Mouse (Mus musculus): ENCODE results near the gene Gm30191. TPM values are rescaled to one million over a fixed set of nuclear protein-coding genes. Genes with fewer than 3 reads are reported as not detected.
"Not testable (repeated sequence)": the region's sequence is repeated elsewhere in the genome, so short reads cannot be mapped to it uniquely, and the experiment has no call there.

The Gm30191 gene
- polyA plus RNA-seq, 1 experiment from 2014 or later: 0.83 TPM

DNA sequence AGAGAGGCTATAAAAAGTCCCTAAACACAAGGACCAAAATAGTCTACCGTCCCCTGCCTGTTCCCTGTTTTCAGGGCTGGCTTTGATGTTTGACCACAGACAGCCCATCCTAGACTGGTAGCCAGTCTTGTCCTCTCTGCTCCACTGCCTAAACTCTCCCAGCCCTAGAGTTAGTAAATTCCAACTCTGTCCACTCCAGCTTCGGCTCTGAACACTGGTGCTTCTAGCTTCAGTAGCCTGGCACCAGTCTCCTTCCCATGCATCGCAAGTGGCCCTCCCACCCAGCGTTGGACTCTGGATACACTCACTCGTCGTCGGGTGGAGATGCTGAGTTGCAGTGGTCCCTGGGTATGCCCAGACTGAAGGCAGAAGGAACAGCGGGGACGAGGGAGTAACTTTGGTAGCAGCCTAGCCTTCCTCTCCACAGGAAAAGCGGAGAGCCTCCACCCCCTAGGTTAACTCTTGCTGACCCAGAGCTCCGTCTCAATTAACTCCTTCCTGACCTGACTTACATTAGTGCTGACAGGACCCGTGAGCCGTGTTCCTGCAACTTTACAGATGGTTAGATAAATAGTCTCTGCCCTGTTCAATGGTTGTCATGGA is 7.1 kb downstream of the Gm30191 start, which contains the start of gene Grrp1:
Gene Grrp1 (minus strand): TSS at position 385 of the 603 bp plus-strand sequence.
- Histone ChIP-seq H3K9me3 (no peaks in the 10 kb centered on the region), H3K27me3 (peaks cover 36% of the 10 kb centered on the region), H3K9ac (0 out of 2 replicates have a peak within 1 kb of the TSS, but pooled peaks have one; percentile 3), H3K4me2 (peak within 1 kb of the TSS; percentile 89), H3K4me1 (replicated peaks) (peaks cover 50% of the 10 kb centered on the region), H3K36me3 (no peaks in the 10 kb centered on the region), H3K27ac (replicated peaks) (peak within 1 kb of the TSS; percentile 36; the same call in 1 of the 2 replicates), H3K4me3 (peak within 1 kb of the TSS; percentile 56)
- WGBS: 2% methylated on average over 13 of the region's 13 CpGs
- ATAC-seq (ENCODE audit: low FRiP score, low read depth): no peak

DNA sequence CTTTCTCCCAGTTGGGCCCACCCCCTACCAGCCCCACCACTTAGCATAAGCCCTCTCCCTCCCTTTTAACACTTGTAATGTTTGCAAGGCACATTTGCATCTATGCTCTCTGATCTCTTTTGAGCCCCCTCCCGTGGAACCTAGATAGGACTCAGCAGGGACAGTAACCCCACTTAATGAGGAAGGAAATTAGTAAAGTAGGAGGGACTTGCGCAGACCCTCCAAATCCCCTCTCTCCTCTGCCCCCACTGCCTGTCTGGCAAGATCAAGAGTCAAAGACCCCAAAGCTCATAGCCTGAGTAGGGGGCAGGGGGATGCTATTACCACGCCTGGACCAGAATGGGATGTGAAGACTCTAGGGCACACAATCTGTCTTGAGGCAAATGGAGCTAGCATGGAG is 8.1 kb downstream of the Gm30191 start:
- H3K27ac ChIP-seq (replicated peaks): no peak overlapping the region
- H3K9me3 ChIP-seq: no peaks in the 10 kb centered on the region
- no peak for ATAC-seq (ENCODE audit: low FRiP score, low read depth)
- WGBS: 23% methylated on average over 3 of the region's 3 CpGs
- peaks cover 36% of the 10 kb centered on the region for H3K27me3 ChIP-seq
- no peak overlapping the region for H3K4me2 ChIP-seq
- no peaks in the 10 kb centered on the region for H3K36me3 ChIP-seq
- no peak overlapping the region for H3K4me3 ChIP-seq
- H3K9ac ChIP-seq: no peak overlapping the region
- peaks cover 40% of the 10 kb centered on the region for H3K4me1 ChIP-seq (replicated peaks)

GRCm38 (mm10) chr4:134255854-134256253 is 9.1 kb downstream of the Gm30191 start:
- ATAC-seq (ENCODE audit: low FRiP score, low read depth): no peak
- H3K36me3 ChIP-seq: no peaks in the 10 kb centered on the region
- peaks cover 36% of the 10 kb centered on the region for H3K27me3 ChIP-seq
- H3K4me2 ChIP-seq: no peak overlapping the region
- 0 out of 2 replicates have a peak overlapping the region, but pooled peaks have one; percentile 19 for H3K27ac ChIP-seq (replicated peaks)
- WGBS: 19% methylated on average over 4 of the region's 4 CpGs
- H3K9me3 ChIP-seq: no peaks in the 10 kb centered on the region
- H3K4me1 ChIP-seq (replicated peaks): peaks cover 30% of the 10 kb centered on the region
- no peak overlapping the region for H3K9ac ChIP-seq
- H3K4me3 ChIP-seq: no peak overlapping the region

- Histone ChIP-seq H3K9ac (no peak overlapping the region), H3K27ac (replicated peaks) (peak overlapping the region; percentile 19; the same call in 1 of the 2 replicates), H3K4me3 (no peak overlapping the region), H3K27me3 (peaks cover 36% of the 10 kb centered on the region), H3K36me3 (no peaks in the 10 kb centered on the region), H3K9me3 (no peaks in the 10 kb centered on the region), H3K4me1 (replicated peaks) (peaks cover 23% of the 10 kb centered on the region), H3K4me2 (no peak overlapping the region)
- WGBS: 7% methylated on average over 19 of the region's 19 CpGs
- ATAC-seq (ENCODE audit: low FRiP score, low read depth): no peak
Measured at GRCm38 (mm10) chr4:134256407-134257197, 9.9 kb downstream of the Gm30191 start.

- WGBS: 11% methylated on average over 11 of the region's 11 CpGs
- peaks cover 30% of the 10 kb centered on the region for H3K27me3 ChIP-seq
- H3K27ac ChIP-seq (replicated peaks): no peak overlapping the region
- H3K4me1 ChIP-seq (replicated peaks): peaks cover 15% of the 10 kb centered on the region
- H3K4me3 ChIP-seq: no peak overlapping the region
- no peaks in the 10 kb centered on the region for H3K36me3 ChIP-seq
- H3K4me2 ChIP-seq: no peak overlapping the region
- H3K9me3 ChIP-seq: no peaks in the 10 kb centered on the region
- no peak overlapping the region for H3K9ac ChIP-seq
- no peak for ATAC-seq (ENCODE audit: low FRiP score, low read depth)
Measured at GRCm38 (mm10) chr4:134257198-134258009, 10.7 kb downstream of the Gm30191 start.

DNA sequence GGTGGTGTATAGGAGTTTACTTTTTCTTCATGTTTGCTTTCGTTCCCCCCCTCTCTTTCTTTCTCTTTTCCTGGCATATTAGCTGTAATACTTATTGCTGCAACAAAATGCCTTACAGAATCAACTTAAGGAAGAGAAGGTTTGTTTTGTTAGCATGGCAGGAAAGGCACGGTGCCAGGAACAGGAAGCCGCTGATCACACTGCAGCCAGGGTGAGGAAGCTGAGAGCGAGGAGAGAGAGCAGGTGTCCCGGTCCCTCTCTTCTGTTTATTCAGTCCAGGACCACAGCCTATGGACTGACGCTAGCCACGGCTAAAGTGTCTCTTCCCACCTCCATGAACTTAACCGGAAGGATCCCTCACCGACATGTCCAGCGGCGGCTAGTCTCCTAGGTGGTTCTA is 11.6 kb downstream of the Gm30191 start:
- no peak for ATAC-seq (ENCODE audit: low FRiP score, low read depth)
- WGBS: 71% methylated on average over 11 of the region's 11 CpGs
- H3K4me1 ChIP-seq (replicated peaks): peaks cover 10% of the 10 kb centered on the region
- H3K9ac ChIP-seq: no peak overlapping the region
- H3K4me2 ChIP-seq: no peak overlapping the region
- H3K27me3 ChIP-seq: peaks cover 23% of the 10 kb centered on the region
- no peaks in the 10 kb centered on the region for H3K9me3 ChIP-seq
- no peaks in the 10 kb centered on the region for H3K36me3 ChIP-seq
- no peak overlapping the region for H3K27ac ChIP-seq (replicated peaks)
- H3K4me3 ChIP-seq: no peak overlapping the region

DNA sequence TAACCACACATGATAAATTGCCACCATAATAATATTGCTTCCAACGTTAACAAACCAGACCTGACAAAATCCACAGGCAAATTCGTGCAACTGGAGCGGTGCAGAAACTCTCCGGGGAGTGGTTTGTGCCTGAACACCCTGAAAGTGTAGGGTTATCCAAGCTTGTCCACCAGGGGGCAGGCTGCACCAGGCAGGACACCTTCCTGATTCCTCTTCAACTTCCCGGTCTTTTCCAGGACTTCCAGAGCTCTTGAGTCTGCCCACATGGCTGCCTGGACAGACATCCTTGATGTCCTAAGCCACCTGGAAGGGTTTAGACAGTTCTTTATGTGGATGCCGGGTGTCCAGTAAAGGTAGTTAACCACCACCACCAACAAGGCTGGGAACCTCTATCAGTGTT is 16.5 kb downstream of the Gm30191 start:
- Histone ChIP-seq H3K9me3 (no peaks in the 10 kb centered on the region), H3K9ac (no peak overlapping the region), H3K4me3 (no peak overlapping the region), H3K4me2 (no peak overlapping the region), H3K36me3 (no peaks in the 10 kb centered on the region), H3K27ac (replicated peaks) (no peak overlapping the region), H3K27me3 (no peaks in the 10 kb centered on the region), H3K4me1 (replicated peaks) (no peaks in the 10 kb centered on the region)
- ATAC-seq (ENCODE audit: low FRiP score, low read depth): no peak
- WGBS: 36% methylated on average over 6 of the region's 6 CpGs

GRCm38 (mm10) chr4:134265860-134266585 is 19.3 kb downstream of the Gm30191 start:
- Histone ChIP-seq H3K9me3 (no peaks in the 10 kb centered on the region), H3K27me3 (no peaks in the 10 kb centered on the region), H3K27ac (replicated peaks) (no peak overlapping the region), H3K9ac (no peak overlapping the region), H3K36me3 (no peaks in the 10 kb centered on the region), H3K4me2 (no peak overlapping the region), H3K4me3 (no peak overlapping the region), H3K4me1 (replicated peaks) (no peaks in the 10 kb centered on the region)
- no peak for ATAC-seq (ENCODE audit: low FRiP score, low read depth)
- 67% methylated on average over 9 of the region's 9 CpGs for WGBS

- 87% methylated on average over 19 of the region's 19 CpGs for WGBS
- H3K9me3 ChIP-seq: no peaks in the 10 kb centered on the region
Measured at GRCm38 (mm10) chr4:134268102-134268655, 21.4 kb downstream of the Gm30191 start.

DNA sequence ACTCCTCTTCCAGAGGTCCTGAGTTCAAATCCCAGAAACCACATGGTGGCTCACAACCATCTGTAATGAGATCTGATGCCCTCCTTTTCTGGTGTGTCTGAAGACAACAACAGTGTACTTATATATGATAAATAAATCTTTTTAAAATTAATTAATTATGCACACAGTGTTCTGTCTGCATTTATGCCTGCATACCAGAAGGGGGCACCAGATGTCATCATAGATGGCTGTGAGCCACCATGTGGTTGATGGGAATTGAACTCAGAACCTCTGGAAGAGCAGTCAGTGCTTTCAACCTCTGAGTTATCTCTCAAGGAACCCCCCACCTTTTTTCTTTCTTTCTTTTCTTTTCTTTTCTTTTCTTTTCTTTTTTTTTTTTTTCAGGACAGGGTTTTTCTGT is 22.9 kb downstream of the Gm30191 start:
- H3K4me2 ChIP-seq; H3K4me1 ChIP-seq (replicated peaks); ATAC-seq (ENCODE audit: low FRiP score, low read depth); H3K36me3 ChIP-seq; H3K4me3 ChIP-seq; H3K27ac ChIP-seq (replicated peaks); H3K27me3 ChIP-seq; H3K9me3 ChIP-seq; H3K9ac ChIP-seq: not testable (repeated sequence)

More at GRCm38 (mm10) chr4:134268102-134268655, 21.4 kb downstream of the Gm30191 start:
- no peak overlapping the region for H3K9ac ChIP-seq
- H3K4me1 ChIP-seq (replicated peaks): no peaks in the 10 kb centered on the region
- no peak overlapping the region for H3K4me2 ChIP-seq
- ATAC-seq (ENCODE audit: low FRiP score, low read depth): no peak
- H3K27me3 ChIP-seq: no peaks in the 10 kb centered on the region
- H3K36me3 ChIP-seq: no peaks in the 10 kb centered on the region
- H3K4me3 ChIP-seq: no peak overlapping the region
- no peak overlapping the region for H3K27ac ChIP-seq (replicated peaks)

- H3K4me1 ChIP-seq (replicated peaks): no peaks in the 10 kb centered on the region
- ATAC-seq (ENCODE audit: low FRiP score, low read depth): no peak
- H3K36me3 ChIP-seq: peaks cover 16% of the 10 kb centered on the region
- no peak overlapping the region for H3K9ac ChIP-seq
- H3K4me2 ChIP-seq: no peak overlapping the region
- H3K27ac ChIP-seq (replicated peaks): no peak overlapping the region
- no peak overlapping the region for H3K4me3 ChIP-seq
- no peaks in the 10 kb centered on the region for H3K27me3 ChIP-seq
- no peaks in the 10 kb centered on the region for H3K9me3 ChIP-seq
- 86% methylated on average over 7 of the region's 7 CpGs for WGBS
Measured at GRCm38 (mm10) chr4:134271979-134272378, 25.2 kb downstream of the Gm30191 start.

All from hindbrain, embryonic 15.5 days (tissue).